Mouse (Mus musculus): ENCODE measurements around the gene 1110051M20Rik. TPM values are rescaled to one million over a fixed set of nuclear protein-coding genes. Genes with fewer than 3 reads are reported as not detected.

The 1110051M20Rik gene
- polyA plus RNA-seq, 1 experiment from 2014 or later = 98.6 TPM

GRCm38 (mm10) chr2:91424061-91424720 lies 20.3 kb downstream of the 1110051M20Rik start:
- DNase-seq (ENCODE audit: low spot score) (no peak), ATAC-seq (ENCODE audit: insufficient read depth, low FRiP score, low TSS enrichment) (no peak)
- Histone ChIP-seq H3K4me1 (ENCODE audit: control insufficient read depth, insufficient read depth, low read length) (no peaks in the 10 kb centered on the region; the same call in 1 of the 2 replicates), H3K9ac (ENCODE audit: low read length) (no peak overlapping the region), H3K9me3 (ENCODE audit: control insufficient read depth, low read length) (no peaks in the 10 kb centered on the region), H3K27ac (ENCODE audit: low read depth, low read length) (no peak overlapping the region), H3K4me2 (ENCODE audit: low read depth) (no peak overlapping the region), H3K27me3 (ENCODE audit: control insufficient read depth, insufficient read depth, low read length) (no peaks in the 10 kb centered on the region), H3K4me3 (ENCODE audit: low read depth, low read length) (no peak overlapping the region), H3K36me3 (ENCODE audit: control insufficient read depth, insufficient read depth, low read length) (no peaks in the 10 kb centered on the region; the same call in 1 of the 2 replicates)
- WGBS = 90% methylated on average over 7 of the region's 7 CpGs

GRCm38 (mm10) chr2:91421641-91422040 lies 22.9 kb downstream of the 1110051M20Rik start:
- ATAC-seq (ENCODE audit: insufficient read depth, low FRiP score, low TSS enrichment) = no peak
- WGBS = 85% methylated on average over 5 of the region's 5 CpGs
- no peak overlapping the region for H3K27ac ChIP-seq (ENCODE audit: low read depth, low read length)
- no peak overlapping the region for H3K4me3 ChIP-seq (ENCODE audit: low read depth, low read length)
- H3K36me3 ChIP-seq (ENCODE audit: control insufficient read depth, insufficient read depth, low read length) = no peaks in the 10 kb centered on the region; the same call in 1 of the 2 replicates
- H3K9me3 ChIP-seq (ENCODE audit: control insufficient read depth, low read length) = no peaks in the 10 kb centered on the region
- DNase-seq (ENCODE audit: low spot score) = no peak
- H3K27me3 ChIP-seq (ENCODE audit: control insufficient read depth, insufficient read depth, low read length) = no peaks in the 10 kb centered on the region
- H3K9ac ChIP-seq (ENCODE audit: low read length) = no peak overlapping the region
- H3K4me1 ChIP-seq (ENCODE audit: control insufficient read depth, insufficient read depth, low read length) = no peaks in the 10 kb centered on the region
- H3K4me2 ChIP-seq (ENCODE audit: low read depth) = no peak overlapping the region

- WGBS = 68% methylated on average over 1 of the region's 1 CpGs
- no peak overlapping the region for H3K9ac ChIP-seq (ENCODE audit: low read length)
Observed at GRCm38 (mm10) chr2:91413811-91414210, 30.7 kb downstream of the 1110051M20Rik start.

GRCm38 (mm10) chr2:91412361-91412760 lies 32.1 kb downstream of the 1110051M20Rik start:
- H3K4me1 ChIP-seq (ENCODE audit: control insufficient read depth, insufficient read depth, low read length) = no peaks in the 10 kb centered on the region
- H3K9me3 ChIP-seq (ENCODE audit: control insufficient read depth, low read length) = no peaks in the 10 kb centered on the region
- no peak overlapping the region for H3K27ac ChIP-seq (ENCODE audit: low read depth, low read length)
- H3K36me3 ChIP-seq (ENCODE audit: control insufficient read depth, insufficient read depth, low read length) = no peaks in the 10 kb centered on the region
- no peak overlapping the region for H3K4me3 ChIP-seq (ENCODE audit: low read depth, low read length)
- ATAC-seq (ENCODE audit: insufficient read depth, low FRiP score, low TSS enrichment) (no peak), DNase-seq (ENCODE audit: low spot score) (no peak)
- 64% methylated on average over 5 of the region's 5 CpGs for WGBS
- H3K4me2 ChIP-seq (ENCODE audit: low read depth) = no peak overlapping the region
- no peak overlapping the region for H3K9ac ChIP-seq (ENCODE audit: low read length)
- H3K27me3 ChIP-seq (ENCODE audit: control insufficient read depth, insufficient read depth, low read length) = no peaks in the 10 kb centered on the region

More at GRCm38 (mm10) chr2:91413811-91414210, 30.7 kb downstream of the 1110051M20Rik start:
- H3K27me3 ChIP-seq (ENCODE audit: control insufficient read depth, insufficient read depth, low read length) = no peaks in the 10 kb centered on the region
- H3K9me3 ChIP-seq (ENCODE audit: control insufficient read depth, low read length) = no peaks in the 10 kb centered on the region
- H3K36me3 ChIP-seq (ENCODE audit: control insufficient read depth, insufficient read depth, low read length) = no peaks in the 10 kb centered on the region
- no peak overlapping the region for H3K4me3 ChIP-seq (ENCODE audit: low read depth, low read length)
- ATAC-seq (ENCODE audit: insufficient read depth, low FRiP score, low TSS enrichment) (no peak), DNase-seq (ENCODE audit: low spot score) (no peak)
- no peak overlapping the region for H3K4me2 ChIP-seq (ENCODE audit: low read depth)
- no peak overlapping the region for H3K27ac ChIP-seq (ENCODE audit: low read depth, low read length)
- H3K4me1 ChIP-seq (ENCODE audit: control insufficient read depth, insufficient read depth, low read length) = no peaks in the 10 kb centered on the region

GRCm38 (mm10) chr2:91411473-91411872 lies 33.0 kb downstream of the 1110051M20Rik start:
- Histone ChIP-seq H3K27ac (ENCODE audit: low read depth, low read length) (no peak overlapping the region), H3K4me2 (ENCODE audit: low read depth) (no peak overlapping the region), H3K4me1 (ENCODE audit: control insufficient read depth, insufficient read depth, low read length) (no peaks in the 10 kb centered on the region), H3K36me3 (ENCODE audit: control insufficient read depth, insufficient read depth, low read length) (no peaks in the 10 kb centered on the region), H3K27me3 (ENCODE audit: control insufficient read depth, insufficient read depth, low read length) (no peaks in the 10 kb centered on the region), H3K4me3 (ENCODE audit: low read depth, low read length) (no peak overlapping the region), H3K9me3 (ENCODE audit: control insufficient read depth, low read length) (no peaks in the 10 kb centered on the region), H3K9ac (ENCODE audit: low read length) (no peak overlapping the region)
- WGBS = 81% methylated on average over 2 of the region's 2 CpGs
- DNase-seq (ENCODE audit: low spot score) (no peak), ATAC-seq (ENCODE audit: insufficient read depth, low FRiP score, low TSS enrichment) (no peak)

- Histone ChIP-seq H3K4me1 (ENCODE audit: control insufficient read depth, insufficient read depth, low read length) (no peaks in the 10 kb centered on the region), H3K27ac (ENCODE audit: low read depth, low read length) (no peak overlapping the region), H3K9ac (ENCODE audit: low read length) (no peak overlapping the region), H3K4me2 (ENCODE audit: low read depth) (no peak overlapping the region), H3K27me3 (ENCODE audit: control insufficient read depth, insufficient read depth, low read length) (no peaks in the 10 kb centered on the region), H3K36me3 (ENCODE audit: control insufficient read depth, insufficient read depth, low read length) (no peaks in the 10 kb centered on the region), H3K9me3 (ENCODE audit: control insufficient read depth, low read length) (no peaks in the 10 kb centered on the region), H3K4me3 (ENCODE audit: low read depth, low read length) (no peak overlapping the region)
- ATAC-seq (ENCODE audit: insufficient read depth, low FRiP score, low TSS enrichment) = no peak
- 89% methylated on average over 2 of the region's 2 CpGs for WGBS
- DNase-seq (ENCODE audit: low spot score) = no peak
Observed at GRCm38 (mm10) chr2:91408031-91408430, 36.5 kb downstream of the 1110051M20Rik start.

GRCm38 (mm10) chr2:91405071-91405470 lies 39.4 kb downstream of the 1110051M20Rik start:
- ATAC-seq (ENCODE audit: insufficient read depth, low FRiP score, low TSS enrichment) (no peak), DNase-seq (ENCODE audit: low spot score) (no peak)
- peaks cover 5% of the 10 kb centered on the region; the same call in 1 of the 2 replicates for H3K4me1 ChIP-seq (ENCODE audit: control insufficient read depth, insufficient read depth, low read length)
- no peaks in the 10 kb centered on the region for H3K9me3 ChIP-seq (ENCODE audit: control insufficient read depth, low read length)
- no peaks in the 10 kb centered on the region for H3K36me3 ChIP-seq (ENCODE audit: control insufficient read depth, insufficient read depth, low read length)
- no peak overlapping the region for H3K9ac ChIP-seq (ENCODE audit: low read length)
- H3K27ac ChIP-seq (ENCODE audit: low read depth, low read length) = no peak overlapping the region
- H3K4me3 ChIP-seq (ENCODE audit: low read depth, low read length) = no peak overlapping the region
- 88% methylated on average over 4 of the region's 4 CpGs for WGBS
- H3K27me3 ChIP-seq (ENCODE audit: control insufficient read depth, insufficient read depth, low read length) = no peaks in the 10 kb centered on the region
- H3K4me2 ChIP-seq (ENCODE audit: low read depth) = no peak overlapping the region

- Histone ChIP-seq H3K9me3 (ENCODE audit: control insufficient read depth, low read length) (no peaks in the 10 kb centered on the region), H3K4me2 (ENCODE audit: low read depth) (no peak overlapping the region), H3K9ac (ENCODE audit: low read length) (no peak overlapping the region), H3K4me3 (ENCODE audit: low read depth, low read length) (no peak overlapping the region), H3K27ac (ENCODE audit: low read depth, low read length) (0 out of 2 replicates have a peak overlapping the region, but pooled peaks have one; percentile 5), H3K36me3 (ENCODE audit: control insufficient read depth, insufficient read depth, low read length) (no peaks in the 10 kb centered on the region), H3K27me3 (ENCODE audit: control insufficient read depth, insufficient read depth, low read length) (no peaks in the 10 kb centered on the region), H3K4me1 (ENCODE audit: control insufficient read depth, insufficient read depth, low read length) (peaks cover 11% of the 10 kb centered on the region; the same call in 1 of the 2 replicates)
- WGBS = 14% methylated on average over 2 of the region's 2 CpGs
- ATAC-seq (ENCODE audit: insufficient read depth, low FRiP score, low TSS enrichment) = peak; percentile 76
- DNase-seq (ENCODE audit: low spot score) = peak; percentile 15
Observed at GRCm38 (mm10) chr2:91399727-91400126, 44.8 kb downstream of the 1110051M20Rik start.

GRCm38 (mm10) chr2:91399168-91399567 lies 45.3 kb downstream of the 1110051M20Rik start:
- no peaks in the 10 kb centered on the region for H3K9me3 ChIP-seq (ENCODE audit: control insufficient read depth, low read length)
- H3K4me2 ChIP-seq (ENCODE audit: low read depth) = no peak overlapping the region
- H3K27me3 ChIP-seq (ENCODE audit: control insufficient read depth, insufficient read depth, low read length) = no peaks in the 10 kb centered on the region
- no peak overlapping the region for H3K9ac ChIP-seq (ENCODE audit: low read length)
- H3K27ac ChIP-seq (ENCODE audit: low read depth, low read length) = 0 out of 2 replicates have a peak overlapping the region, but pooled peaks have one; percentile 36
- DNase-seq (ENCODE audit: low spot score) (no peak), ATAC-seq (ENCODE audit: insufficient read depth, low FRiP score, low TSS enrichment) (no peak)
- peaks cover 11% of the 10 kb centered on the region; the same call in 1 of the 2 replicates for H3K4me1 ChIP-seq (ENCODE audit: control insufficient read depth, insufficient read depth, low read length)
- 43% methylated on average over 3 of the region's 3 CpGs for WGBS
- no peak overlapping the region for H3K4me3 ChIP-seq (ENCODE audit: low read depth, low read length)
- H3K36me3 ChIP-seq (ENCODE audit: control insufficient read depth, insufficient read depth, low read length) = no peaks in the 10 kb centered on the region

All from neural tube, embryonic 11.5 days (tissue).